Mouse (Mus musculus) CH12.LX (cell line): Measurements from ENCODE around the gene Gm17482.

ENCODE experiments used
- CTCF ChIP-seq, 2 experiments: IDR thresholded peaks in 1 of 2; conservative IDR thresholded peaks in 1 of 2; 2 replicates each; pipeline ENCODE4 v1.5.1; 2011 to 2012; ENCODE audit warnings: low read depth in 2 of 2, low read length in 2 of 2, improper control_type of control experiment in 1 of 2, inconsistent platforms in 1 of 2, mild to moderate bottlenecking in 1 of 2, moderate library complexity in 1 of 2
- EP300 ChIP-seq: IDR thresholded peaks from 2 replicates; pipeline ENCODE4 v1.6.1; 2011; ENCODE audit warnings: low read length, improper control_type of control experiment
- HCFC1 ChIP-seq: IDR thresholded peaks from 2 replicates; pipeline ENCODE4 v1.6.1; 2012; ENCODE audit warnings: low read depth, mild to moderate bottlenecking, inconsistent platforms, low read length, improper control_type of control experiment
- MYC ChIP-seq: IDR thresholded peaks from 2 replicates; pipeline ENCODE4 v1.6.1; 2011; ENCODE audit warnings: low read depth, mild to moderate bottlenecking, improper control_type of control experiment, low read length
- SIN3A ChIP-seq: IDR thresholded peaks from 2 replicates; pipeline ENCODE4 v1.6.1; 2012; ENCODE audit warnings: low read length, improper control_type of control experiment, inconsistent platforms
- ZC3H11A ChIP-seq: IDR thresholded peaks from 2 replicates; pipeline ENCODE4 v1.6.1; 2012; ENCODE audit warnings: low read depth, mild to moderate bottlenecking, inconsistent platforms, low read length, improper control_type of control experiment

DNA sequence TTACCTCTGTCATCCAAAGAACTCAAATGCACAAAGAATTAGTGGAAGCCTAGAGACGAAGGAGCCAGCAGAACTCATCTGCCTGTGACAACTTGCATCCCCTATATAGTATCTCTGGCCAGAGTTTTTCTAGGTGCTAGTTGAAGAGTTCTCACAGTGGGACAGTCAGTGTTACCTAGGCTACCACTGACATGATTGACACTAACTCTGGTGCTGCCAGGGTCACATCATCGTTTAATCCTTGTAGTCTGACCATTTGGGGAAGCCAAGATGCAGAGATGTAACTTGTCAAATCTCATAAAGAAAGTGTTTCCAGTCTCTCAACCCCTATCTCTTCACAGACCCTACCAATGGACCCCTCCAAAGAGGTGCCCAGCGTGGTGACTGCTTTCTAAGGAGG, 44.2 kb downstream of the Gm17482 start:
- TF ChIP-seq EP300 (no peak), HCFC1 (no peak), CTCF (conservative IDR thresholded peaks at IDR 0.05 in 1 of 2, IDR thresholded peaks at IDR 0.05 in 1 of 2; ENCODE audit: low read depth in 2 of 2, low read length in 2 of 2) (no peak), SIN3A (no peak), ZC3H11A (no peak), MYC (no peak)
